Mouse (Mus musculus): ENCODE results near the gene Nuak1. TPM values are rescaled to one million over a fixed set of nuclear protein-coding genes. Genes with fewer than 3 reads are reported as not detected.

Nuak1 gene
- polyA plus RNA-seq, 1 experiment from 2014 or later, result 2.4 TPM

GRCm38 (mm10) chr10:84329822-84330221 lies 110.6 kb downstream of the Nuak1 start:
- H3K4me2 ChIP-seq (ENCODE audit: low read length), result no peak overlapping the region
- H3K9me3 ChIP-seq (replicated peaks; ENCODE audit: low read length), result no peaks in the 10 kb centered on the region
- no peaks in the 10 kb centered on the region for H3K27me3 ChIP-seq (ENCODE audit: insufficient read depth, low read length)
- ATAC-seq (replicated peaks; ENCODE audit: low FRiP score, low read depth) (no peak), DNase-seq (ENCODE audit: low spot score) (no peak)
- H3K9ac ChIP-seq (ENCODE audit: low read depth, low read length), result no peak overlapping the region
- no peak for TF ChIP-seq CTCF (IDR thresholded peaks at IDR 0.05; ENCODE audit: low read depth)
- no peaks in the 10 kb centered on the region for H3K4me1 ChIP-seq (replicated peaks; ENCODE audit: insufficient read depth, low read length)
- H3K4me3 ChIP-seq (replicated peaks; ENCODE audit: low read depth, low read length), result no peak overlapping the region
- H3K27ac ChIP-seq, result no peak overlapping the region
- H3K36me3 ChIP-seq (ENCODE audit: insufficient read depth, low read length), result no peaks in the 10 kb centered on the region
- WGBS, result 80% methylated on average over 7 of the region's 7 CpGs

GRCm38 (mm10) chr10:84329336-84329735 lies 111.1 kb downstream of the Nuak1 start:
- no peak overlapping the region for H3K4me3 ChIP-seq (replicated peaks; ENCODE audit: low read depth, low read length)
- H3K9me3 ChIP-seq (replicated peaks; ENCODE audit: low read length), result no peaks in the 10 kb centered on the region
- no peak overlapping the region for H3K27ac ChIP-seq
- no peak for ATAC-seq (replicated peaks; ENCODE audit: low FRiP score, low read depth)
- DNase-seq (ENCODE audit: low spot score), result no peak
- no peaks in the 10 kb centered on the region for H3K27me3 ChIP-seq (ENCODE audit: insufficient read depth, low read length)
- H3K4me2 ChIP-seq (ENCODE audit: low read length), result no peak overlapping the region
- WGBS, result 62% methylated on average over 5 of the region's 5 CpGs
- no peaks in the 10 kb centered on the region for H3K36me3 ChIP-seq (ENCODE audit: insufficient read depth, low read length)
- H3K9ac ChIP-seq (ENCODE audit: low read depth, low read length), result no peak overlapping the region
- no peaks in the 10 kb centered on the region for H3K4me1 ChIP-seq (replicated peaks; ENCODE audit: insufficient read depth, low read length)
- TF ChIP-seq CTCF (IDR thresholded peaks at IDR 0.05; ENCODE audit: low read depth), result no peak

GRCm38 (mm10) chr10:84324018-84324417 lies 116.4 kb downstream of the Nuak1 start:
- H3K4me3 ChIP-seq (replicated peaks; ENCODE audit: low read depth, low read length), result no peak overlapping the region
- H3K9me3 ChIP-seq (replicated peaks; ENCODE audit: low read length), result no peaks in the 10 kb centered on the region
- WGBS, result 60% methylated on average over 6 of the region's 6 CpGs
- ATAC-seq (replicated peaks; ENCODE audit: low FRiP score, low read depth) (no peak), DNase-seq (ENCODE audit: low spot score) (no peak)
- no peak for TF ChIP-seq CTCF (IDR thresholded peaks at IDR 0.05; ENCODE audit: low read depth)
- H3K4me1 ChIP-seq (replicated peaks; ENCODE audit: insufficient read depth, low read length), result no peaks in the 10 kb centered on the region
- H3K4me2 ChIP-seq (ENCODE audit: low read length), result no peak overlapping the region
- no peak overlapping the region for H3K9ac ChIP-seq (ENCODE audit: low read depth, low read length)
- H3K27me3 ChIP-seq (ENCODE audit: insufficient read depth, low read length), result no peaks in the 10 kb centered on the region
- no peak overlapping the region for H3K27ac ChIP-seq
- no peaks in the 10 kb centered on the region for H3K36me3 ChIP-seq (ENCODE audit: insufficient read depth, low read length)

Other genes starting within 250 kb of the Nuak1 start
- 75.6 and 77.9 TPM in 2 replicates for gene Ckap4, start 93.5 kb upstream of the Nuak1 start, polyA plus RNA-seq (2015; fragmentation: Nextera tagmentation; extraction: Ambion mirVana)
- 25.2 and 27.0 TPM in 2 replicates for gene Tcp11l2, start 136.0 kb upstream of the Nuak1 start, polyA plus RNA-seq (2015; fragmentation: Nextera tagmentation; extraction: Ambion mirVana)
- 10.6 and 11.4 TPM in 2 replicates for gene Polr3b, start 181.7 kb upstream of the Nuak1 start, polyA plus RNA-seq (2015; fragmentation: Nextera tagmentation; extraction: Ambion mirVana)